Mouse (Mus musculus): ENCODE data around the gene Snap29.

The Snap29 gene

DNA sequence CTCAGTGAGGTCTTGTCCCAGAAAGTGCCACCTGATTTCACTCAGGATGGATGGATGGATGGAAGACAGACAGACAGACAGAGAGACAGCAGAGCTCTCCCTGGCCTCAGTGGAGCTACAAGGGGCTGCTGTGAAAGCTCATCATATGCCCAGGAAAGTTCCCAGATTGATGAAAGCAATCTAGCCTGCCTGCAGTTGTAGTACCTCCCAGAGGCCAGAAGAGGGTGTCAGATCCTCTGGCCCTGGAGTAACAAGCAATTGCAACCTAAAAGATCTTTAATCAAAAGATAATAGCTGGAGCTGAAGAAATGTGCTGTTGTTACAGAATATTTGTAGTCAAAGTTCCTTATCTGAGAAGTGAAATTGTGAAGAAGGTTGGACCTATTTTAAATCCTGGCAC, 68.3 kb downstream of the Snap29 start:
- DNase-seq (ENCODE audit: low spot score), result no peak

DNA sequence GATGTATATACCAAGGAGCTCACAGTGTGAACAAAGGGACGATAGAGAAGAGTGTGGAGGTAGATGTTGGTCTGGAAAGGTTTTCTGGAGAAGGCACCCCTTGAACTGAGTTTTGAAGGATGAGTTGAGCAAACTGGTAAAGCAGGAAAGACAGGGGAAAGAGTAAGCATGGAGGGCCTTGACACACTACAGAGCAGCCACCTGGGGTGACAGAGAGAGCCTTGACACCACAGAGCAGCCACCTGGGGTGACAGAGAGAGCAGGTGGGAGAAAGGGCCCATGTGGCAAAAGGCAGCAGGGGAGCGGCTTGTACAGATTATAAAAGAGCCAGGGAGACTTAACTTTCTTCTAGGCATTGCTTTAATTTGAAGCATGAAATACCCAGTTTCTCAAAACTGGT, 69.0 kb downstream of the Snap29 start:
- no peak for DNase-seq (ENCODE audit: low spot score)

DNA sequence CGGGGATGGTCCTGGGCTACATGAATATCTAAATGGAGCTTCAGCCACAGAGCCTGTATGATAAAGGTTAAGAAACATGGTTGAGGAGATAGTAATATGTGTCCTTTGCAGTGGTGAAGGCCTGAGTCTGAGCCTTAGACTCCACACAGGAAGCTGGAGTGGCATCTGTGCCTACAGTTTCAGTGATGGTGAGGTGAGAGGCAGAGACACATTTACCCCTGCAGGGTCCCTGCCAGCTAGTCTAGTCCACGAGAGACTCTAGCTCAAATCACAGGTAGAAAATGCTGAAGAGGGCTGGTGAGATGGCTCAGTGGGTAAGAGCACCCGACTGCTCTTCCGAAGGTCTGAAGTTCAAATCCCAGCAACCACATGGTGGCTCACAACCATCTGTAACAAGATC, 69.5 kb downstream of the Snap29 start:
- no peak for DNase-seq (ENCODE audit: low spot score)

DNA sequence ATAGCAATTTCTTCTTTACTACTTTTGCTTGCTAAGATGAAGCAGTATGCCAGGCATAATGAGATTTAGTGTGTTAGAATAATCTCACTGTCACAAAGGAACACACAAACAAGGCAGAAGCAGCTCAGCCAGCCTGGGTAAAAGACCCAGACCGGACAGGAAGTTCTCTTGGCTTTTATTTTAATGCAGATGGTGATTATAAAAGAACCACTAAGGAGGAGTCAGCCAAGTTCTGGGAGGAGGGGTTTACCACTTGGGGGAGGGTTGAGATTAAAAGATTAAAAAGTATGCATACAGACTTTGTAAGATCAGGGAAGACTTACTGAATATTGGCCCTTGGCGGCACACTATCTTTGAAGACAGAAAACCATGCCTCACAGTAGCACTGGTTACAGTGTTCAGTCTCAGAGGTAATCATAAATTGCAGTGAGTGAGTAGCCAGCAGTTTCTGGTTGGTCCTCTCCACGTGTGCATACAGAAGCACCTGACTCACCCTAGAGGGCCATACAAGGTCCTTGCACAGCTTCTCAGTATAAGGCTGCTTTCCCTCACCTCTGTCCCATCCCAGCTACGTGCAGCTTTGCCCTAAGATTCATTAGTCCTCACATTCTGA, 72.7 kb downstream of the Snap29 start:
- DNase-seq (ENCODE audit: low spot score), result no peak
